Mouse (Mus musculus): ENCODE results near the gene Nt5dc1.

DNA sequence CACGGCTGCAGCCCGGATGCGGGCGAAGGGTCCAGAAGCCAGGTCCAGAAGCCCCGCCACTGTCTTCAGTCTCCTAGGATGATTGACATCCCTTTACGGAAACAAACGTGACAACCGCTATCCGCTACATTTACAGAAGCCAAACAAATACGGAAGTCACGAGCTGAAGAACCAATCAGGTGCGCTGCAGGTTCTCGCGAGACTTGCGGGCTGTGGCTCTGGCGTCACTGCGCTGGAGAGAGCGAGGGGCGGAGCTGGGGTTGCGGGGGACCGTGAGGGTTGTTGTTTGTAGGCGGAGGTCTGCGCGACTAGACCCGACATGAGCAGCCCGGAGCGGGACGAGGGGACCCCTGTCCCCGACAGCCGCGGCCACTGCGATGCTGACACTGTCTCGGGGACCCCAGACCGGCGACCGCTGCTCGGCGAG lies 136.4 kb downstream of the Nt5dc1 start, which contains the start of gene Tspyl1:
- TF ChIP-seq CTCF (IDR thresholded peaks at IDR 0.05; ENCODE audit: extremely low read depth, insufficient read depth, insufficient read length, insufficient replicate concordance) (no peak), POLR2A (IDR thresholded peaks at IDR 0.05; ENCODE audit: low read depth, low read length) (no peak; the same call in none of the 2 replicates)

All from spleen, adult 2 months (tissue).